Mouse (Mus musculus): Measurements from ENCODE around the gene 4930590J08Rik.
"Not testable (repeated sequence)": the region's sequence is repeated elsewhere in the genome, so short reads cannot be mapped to it uniquely, and the experiment has no call there.

Gene 4930590J08Rik

GRCm38 (mm10) chr6:91902509-91902908 is at the start of gene 4930590J08Rik:
4930590J08Rik (plus strand) TSS chr6:91902809.
- not testable (repeated sequence) for DNase-seq

GRCm38 (mm10) chr6:91858339-91858738 is 44.3 kb upstream of the 4930590J08Rik start:
- DNase-seq: no peak

- DNase-seq: no peak
Observed at GRCm38 (mm10) chr6:91862848-91863247, 39.8 kb upstream of the 4930590J08Rik start.

GRCm38 (mm10) chr6:91864595-91864994 is 38.0 kb upstream of the 4930590J08Rik start:
- DNase-seq: no peak

GRCm38 (mm10) chr6:91865601-91866000 is 37.0 kb upstream of the 4930590J08Rik start:
- DNase-seq: no peak

GRCm38 (mm10) chr6:91868091-91868490 is 34.5 kb upstream of the 4930590J08Rik start:
- no peak for DNase-seq

- DNase-seq: no peak
Observed at GRCm38 (mm10) chr6:91872781-91873180, 29.8 kb upstream of the 4930590J08Rik start.

- peak; percentile 94 for DNase-seq
Observed at GRCm38 (mm10) chr6:91877885-91878651, 24.5 kb upstream of the 4930590J08Rik start, which contains the start of gene Ccdc174. Ccdc174 (plus strand) TSS chr6:91878053.

- DNase-seq: no peak
Observed at GRCm38 (mm10) chr6:91883859-91884258, 18.8 kb upstream of the 4930590J08Rik start.

- no peak for DNase-seq
Observed at GRCm38 (mm10) chr6:91889255-91889906, 13.2 kb upstream of the 4930590J08Rik start.

GRCm38 (mm10) chr6:91890615-91891014 is 12.0 kb upstream of the 4930590J08Rik start:
- no peak for DNase-seq

- DNase-seq: no peak
Observed at GRCm38 (mm10) chr6:91891776-91892175, 10.8 kb upstream of the 4930590J08Rik start.

- DNase-seq: no peak
Observed at GRCm38 (mm10) chr6:91896783-91897182, 5.8 kb upstream of the 4930590J08Rik start.

- DNase-seq: peak; percentile 72
Observed at GRCm38 (mm10) chr6:91901505-91901904, 1.1 kb upstream of the 4930590J08Rik start.

- DNase-seq: no peak
Observed at GRCm38 (mm10) chr6:91914011-91914410, 11.4 kb downstream of the 4930590J08Rik start.

- no peak for DNase-seq
Observed at GRCm38 (mm10) chr6:91917286-91917685, 14.7 kb downstream of the 4930590J08Rik start.

- no peak for DNase-seq
Observed at GRCm38 (mm10) chr6:91917716-91918115, 15.1 kb downstream of the 4930590J08Rik start.

- no peak for DNase-seq
Observed at GRCm38 (mm10) chr6:91931231-91931630, 28.6 kb downstream of the 4930590J08Rik start.

- DNase-seq: no peak
Observed at GRCm38 (mm10) chr6:91938491-91938890, 35.9 kb downstream of the 4930590J08Rik start.

GRCm38 (mm10) chr6:91948426-91948825 is 45.8 kb downstream of the 4930590J08Rik start:
- no peak for DNase-seq

GRCm38 (mm10) chr6:91958015-91958414 is 55.4 kb downstream of the 4930590J08Rik start:
- DNase-seq: not testable (repeated sequence)

- peak; percentile 60 for DNase-seq
Observed at GRCm38 (mm10) chr6:91960028-91960811, 57.6 kb downstream of the 4930590J08Rik start.

GRCm38 (mm10) chr6:91963429-91963828 is 60.8 kb downstream of the 4930590J08Rik start:
- peak; percentile 28 for DNase-seq
